Mouse (Mus musculus) heart, embryonic 14.5 days (tissue): ENCODE results near the gene Prkg1. TPM values are rescaled to one million over a fixed set of nuclear protein-coding genes. Genes with fewer than 3 reads are reported as not detected.

Experiments
- ATAC-seq: fragments of 200-750 bp; cut with Nextera tagmentation; 2 replicates; pipeline ENCODE4 v1.8.0; 2017; ENCODE audit warnings: low read depth, moderate TSS enrichment; ENCODE audit not compliant: insufficient number of reproducible peaks, insufficient read depth, low FRiP score
- H3K27ac ChIP-seq, 2 experiments: fragments of 200-500 bp in 1 of 2; fragments of 300-500 bp in 1 of 2; sonication (generic) in 1 of 2; replicated peaks in 1 of 2; 2 replicates each; pipeline ENCODE4 v1.5.1; 2012 to 2014; ENCODE audit warnings: low read depth in 2 of 2, low read length in 2 of 2, control low read depth in 1 of 2, mild to moderate bottlenecking in 1 of 2, mixed read lengths in 1 of 2; ENCODE audit not compliant: control insufficient read depth in 1 of 2, insufficient read depth in 1 of 2
- H3K27me3 ChIP-seq: fragments of 300-500 bp; sonication (generic); 2 replicates; pipeline ENCODE4 v1.6.1; 2014; ENCODE audit warnings: mild to moderate bottlenecking, low read length, control low read depth; ENCODE audit not compliant: control insufficient read depth, insufficient read depth
- H3K36me3 ChIP-seq: fragments of 300-500 bp; sonication (generic); 2 replicates; pipeline ENCODE4 v1.6.1; 2014; ENCODE audit warnings: mild to moderate bottlenecking, control low read depth, low read length, mixed read lengths; ENCODE audit not compliant: control insufficient read depth, insufficient read depth
- H3K4me1 ChIP-seq, 2 experiments: fragments of 200-500 bp in 1 of 2; fragments of 300-500 bp in 1 of 2; sonication (generic) in 1 of 2; 2 replicates each; pipeline ENCODE4 v1.6.1; 2012 to 2014; ENCODE audit warnings: low read length in 2 of 2, control low read depth in 1 of 2, mixed read lengths in 1 of 2; ENCODE audit not compliant: control insufficient read depth in 2 of 2, insufficient read depth in 2 of 2
- H3K4me2 ChIP-seq: fragments of 300-500 bp; sonication (generic); 2 replicates; pipeline ENCODE4 v1.6.1; 2014; ENCODE audit warnings: mild to moderate bottlenecking, low read length
- H3K4me3 ChIP-seq, 2 experiments: fragments of 200-500 bp in 1 of 2; fragments of 300-500 bp in 1 of 2; sonication (generic) in 1 of 2; 2 replicates each; pipeline ENCODE4 v1.5.1; 2012 to 2014; ENCODE audit warnings: low read length in 2 of 2, mild to moderate bottlenecking in 2 of 2, control low read depth in 1 of 2, low read depth in 1 of 2, moderate library complexity in 1 of 2; ENCODE audit not compliant: control insufficient read depth in 1 of 2, insufficient read depth in 1 of 2
- H3K9ac ChIP-seq: fragments of 300-500 bp; sonication (generic); 2 replicates; pipeline ENCODE4 v1.6.1; 2014; ENCODE audit warnings: mild to moderate bottlenecking, low read length
- H3K9me3 ChIP-seq: fragments of 300-500 bp; sonication (generic); 2 replicates; pipeline ENCODE4 v1.6.1; 2016; ENCODE audit warnings: low read length, control low read depth; ENCODE audit not compliant: control insufficient read depth
- WGBS: fragments of 180-500 bp; shearing (Covaris S2); extraction: QIAGEN DNeasy Blood & Tissue Kit; methylation state at CpG from one replicate; pipeline ENCODE4 v1.1.7; 2014; 5-methylcytosine and 5-hydroxymethylcytosine counted together
- polyA plus RNA-seq: library from polyadenylated mRNA; unstranded; fragments of >200 nt; fragmentation: Nextera tagmentation; extraction: Ambion mirVana; gene quantifications from 2 replicates; pipeline ENCODE4 v1.2.1, GENCODE M21; 2014

Gene Prkg1
- polyA plus RNA-seq, 1 experiment from 2014 or later, result 9.6 TPM

GRCm38 (mm10) chr19:31340898-31341297 lies 423.9 kb downstream of the Prkg1 start:
- H3K9ac ChIP-seq, result no peak overlapping the region
- H3K4me1 ChIP-seq, result no peaks in the 10 kb centered on the region
- no peak overlapping the region for H3K4me2 ChIP-seq
- no peak overlapping the region for H3K4me3 ChIP-seq
- WGBS, result 39% methylated on average over 1 of the region's 1 CpGs
- no peaks in the 10 kb centered on the region for H3K36me3 ChIP-seq
- no peak overlapping the region for H3K27ac ChIP-seq
- no peak for ATAC-seq
- H3K9me3 ChIP-seq, result no peaks in the 10 kb centered on the region
- no peaks in the 10 kb centered on the region for H3K27me3 ChIP-seq

GRCm38 (mm10) chr19:31338355-31339101 lies 426.3 kb downstream of the Prkg1 start:
- no peak overlapping the region for H3K27ac ChIP-seq
- H3K4me3 ChIP-seq, result no peak overlapping the region
- no peaks in the 10 kb centered on the region for H3K36me3 ChIP-seq
- no peak overlapping the region for H3K9ac ChIP-seq
- no peaks in the 10 kb centered on the region for H3K4me1 ChIP-seq
- H3K9me3 ChIP-seq, result no peaks in the 10 kb centered on the region
- H3K27me3 ChIP-seq, result no peaks in the 10 kb centered on the region
- no peak overlapping the region for H3K4me2 ChIP-seq
- no peak for ATAC-seq
- WGBS, result 73% methylated on average over 5 of the region's 5 CpGs

GRCm38 (mm10) chr19:31337863-31338217 lies 427.0 kb downstream of the Prkg1 start:
- no peak for ATAC-seq
- H3K4me3 ChIP-seq, result no peak overlapping the region
- H3K27me3 ChIP-seq, result no peaks in the 10 kb centered on the region
- H3K4me1 ChIP-seq, result no peaks in the 10 kb centered on the region
- no peak overlapping the region for H3K27ac ChIP-seq
- H3K4me2 ChIP-seq, result no peak overlapping the region
- H3K9ac ChIP-seq, result no peak overlapping the region
- no peaks in the 10 kb centered on the region for H3K36me3 ChIP-seq
- no peaks in the 10 kb centered on the region for H3K9me3 ChIP-seq
- 72% methylated on average over 6 of the region's 6 CpGs for WGBS

GRCm38 (mm10) chr19:31337163-31337862 lies 427.5 kb downstream of the Prkg1 start:
- no peak for ATAC-seq

GRCm38 (mm10) chr19:31336381-31336780 lies 428.5 kb downstream of the Prkg1 start:
- H3K9ac ChIP-seq, result no peak overlapping the region
- no peaks in the 10 kb centered on the region for H3K36me3 ChIP-seq
- H3K4me2 ChIP-seq, result no peak overlapping the region
- no peak for ATAC-seq
- no peaks in the 10 kb centered on the region for H3K4me1 ChIP-seq
- 72% methylated on average over 3 of the region's 3 CpGs for WGBS
- no peak overlapping the region for H3K27ac ChIP-seq
- H3K9me3 ChIP-seq, result no peaks in the 10 kb centered on the region
- no peak overlapping the region for H3K4me3 ChIP-seq
- H3K27me3 ChIP-seq, result no peaks in the 10 kb centered on the region

More at GRCm38 (mm10) chr19:31337163-31337862, 427.5 kb downstream of the Prkg1 start:
- Histone ChIP-seq H3K4me3 (no peak overlapping the region), H3K9me3 (no peaks in the 10 kb centered on the region), H3K9ac (no peak overlapping the region), H3K27ac (no peak overlapping the region), H3K4me1 (no peaks in the 10 kb centered on the region), H3K27me3 (no peaks in the 10 kb centered on the region), H3K36me3 (no peaks in the 10 kb centered on the region), H3K4me2 (no peak overlapping the region)
- WGBS, result 68% methylated on average over 8 of the region's 9 CpGs

GRCm38 (mm10) chr19:31329893-31330292 lies 434.9 kb downstream of the Prkg1 start:
- no peaks in the 10 kb centered on the region for H3K27me3 ChIP-seq
- H3K27ac ChIP-seq, result no peak overlapping the region
- H3K4me1 ChIP-seq, result no peaks in the 10 kb centered on the region
- no peak for ATAC-seq
- H3K36me3 ChIP-seq, result no peaks in the 10 kb centered on the region
- no peak overlapping the region for H3K4me2 ChIP-seq
- 59% methylated on average over 5 of the region's 5 CpGs for WGBS
- H3K9ac ChIP-seq, result no peak overlapping the region
- no peaks in the 10 kb centered on the region for H3K9me3 ChIP-seq
- H3K4me3 ChIP-seq, result no peak overlapping the region

- Histone ChIP-seq H3K27me3 (no peaks in the 10 kb centered on the region), H3K27ac (no peak overlapping the region), H3K36me3 (no peaks in the 10 kb centered on the region), H3K4me2 (no peak overlapping the region), H3K9ac (no peak overlapping the region), H3K9me3 (no peaks in the 10 kb centered on the region), H3K4me3 (no peak overlapping the region), H3K4me1 (no peaks in the 10 kb centered on the region)
- 75% methylated on average over 3 of the region's 3 CpGs for WGBS
- no peak for ATAC-seq
These were observed 460.1 kb downstream of the Prkg1 start for GRCm38 (mm10) chr19:31304760-31305159.
